Comparison of ENCODE assay signal across 25 mouse cellular contexts in genomic region chr6:127011947-127012535, GRCm38 (mm10). TPM values are rescaled to one million over a fixed set of nuclear protein-coding genes. Genes with fewer than 3 reads are reported as not detected.
A peak's percentile ranks its signal among the peaks of the same experiment; 100 is the strongest.
DNase-seq lines count a peak whose midpoint lies in the region; ATAC-seq and TF ChIP-seq lines count a peak whose summit lies in the region.
"Had no signal": no experiment of that assay in that cellular context is flagged by ENCODE, and none has a peak within 500 bp of the region (broad histone marks: within the 10 kb centered on the region; RNA-seq: fewer than 3 reads in every experiment).

No protein-coding gene starts in this region.

- no peak overlapping the region for H3K4me2 ChIP-seq in midbrain, embryonic 16.5 days (ENCODE audit: low read length)
- no peak overlapping the region for H3K4me2 ChIP-seq in midbrain, postnatal 0 days (ENCODE audit: low read depth, low read length, poor library complexity, severe bottlenecking)
- H3K4me2 ChIP-seq in limb, embryonic 13.5 days (replicated peaks): no peak overlapping the region
- H3K4me2 ChIP-seq in intestine, postnatal 0 days (replicated peaks; ENCODE audit: low read depth): no peak overlapping the region
- H3K4me2 ChIP-seq: embryonic facial prominence, embryonic 13.5 days; forebrain, embryonic 13.5 days; forebrain, embryonic 15.5 days had no signal

- H3K36me3 ChIP-seq in midbrain, embryonic 16.5 days (ENCODE audit: control insufficient read depth, insufficient read depth, low read length): no peaks in the 10 kb centered on the region
- H3K36me3 ChIP-seq in midbrain, postnatal 0 days (ENCODE audit: insufficient read depth, low read length): no peaks in the 10 kb centered on the region
- no peaks in the 10 kb centered on the region for H3K36me3 ChIP-seq in limb, embryonic 13.5 days
- H3K36me3 ChIP-seq in intestine, postnatal 0 days (ENCODE audit: control insufficient read depth, insufficient read depth): no peaks in the 10 kb centered on the region
- H3K36me3 ChIP-seq: embryonic facial prominence, embryonic 13.5 days; forebrain, embryonic 15.5 days had no signal

- TF ChIP-seq CTCF in midbrain, postnatal 0 days (IDR thresholded peaks at IDR 0.05): no peak
- TF ChIP-seq CTCF in brain, embryonic 14.5 days (IDR thresholded peaks at IDR 0.05; ENCODE audit: borderline replicate concordance, extremely low read depth, insufficient read depth, insufficient read length): no peak
- TF ChIP-seq CTCF in intestine, postnatal 0 days (IDR thresholded peaks at IDR 0.05; ENCODE audit: low read depth): no peak

- TF ChIP-seq POLR2A in brain, embryonic 14.5 days (IDR thresholded peaks at IDR 0.05; ENCODE audit: borderline replicate concordance, extremely low read depth, insufficient read depth, insufficient read length, poor library complexity, severe bottlenecking): no peak

- no peaks in the 10 kb centered on the region for H3K4me1 ChIP-seq in midbrain, embryonic 16.5 days (ENCODE audit: control insufficient read depth, insufficient read depth, low read length)
- H3K4me1 ChIP-seq in midbrain, postnatal 0 days (ENCODE audit: insufficient read depth, low read length): no peaks in the 10 kb centered on the region
- H3K4me1 ChIP-seq in limb, embryonic 13.5 days: peaks cover 9% of the 10 kb centered on the region; the same call in 1 of the 2 replicates
- no peaks in the 10 kb centered on the region for H3K4me1 ChIP-seq in intestine, postnatal 0 days (replicated peaks; ENCODE audit: control insufficient read depth, insufficient read depth, low read length)
- H3K4me1 ChIP-seq: embryonic facial prominence, embryonic 13.5 days; forebrain, embryonic 15.5 days had no signal

- DNase-seq in heart, adult 11 months: peak; percentile 81
- DNase-seq in heart, adult 9 months (ENCODE audit: low spot score in 2 of 2): no peak
- DNase-seq in midbrain, postnatal 0 days (ENCODE audit: low spot score): no peak
- peak; percentile 13 for DNase-seq in brain, embryonic 14.5 days (ENCODE audit: low read depth)
- no peak for DNase-seq in urinary bladder, adult 2 months (ENCODE audit: low spot score)
- DNase-seq: adrenal gland, adult 2 months; adrenal gland, postnatal 10 days; adrenal gland, postnatal 25 days; cerebellum, adult 11-12 months; cerebellum, adult 2 months; cerebellum, adult 9-10 months; cerebellum, postnatal 10 days; cerebellum, postnatal 25 days; forebrain, postnatal 0 days had no signal

- H3K27ac ChIP-seq in midbrain, embryonic 16.5 days (ENCODE audit: low read length): no peak overlapping the region
- no peak overlapping the region for H3K27ac ChIP-seq in midbrain, postnatal 0 days (ENCODE audit: low read depth, low read length)
- H3K27ac ChIP-seq in limb, embryonic 13.5 days: no peak overlapping the region
- H3K27ac ChIP-seq in intestine, postnatal 0 days (ENCODE audit: low read depth, low read length): no peak overlapping the region
- H3K27ac ChIP-seq: embryonic facial prominence, embryonic 13.5 days; forebrain, embryonic 13.5 days; forebrain, embryonic 15.5 days had no signal

- no peak overlapping the region for H3K4me3 ChIP-seq in midbrain, embryonic 16.5 days (ENCODE audit: low read depth, low read length)
- H3K4me3 ChIP-seq in midbrain, postnatal 0 days (ENCODE audit: low read depth, low read length): no peak overlapping the region
- no peak overlapping the region for H3K4me3 ChIP-seq in limb, embryonic 13.5 days
- no peak overlapping the region for H3K4me3 ChIP-seq in intestine, postnatal 0 days (ENCODE audit: low read depth, low read length)
- H3K4me3 ChIP-seq: embryonic facial prominence, embryonic 13.5 days; forebrain, embryonic 13.5 days; forebrain, embryonic 15.5 days had no signal

- 0 out of 2 replicates have a peak, but pooled peaks have one; percentile 17 for ATAC-seq in midbrain, embryonic 16.5 days
- no peak for ATAC-seq in midbrain, postnatal 0 days (ENCODE audit: low FRiP score)
- ATAC-seq in limb, embryonic 13.5 days (ENCODE audit: low FRiP score, low read depth): peak; percentile 80
- ATAC-seq in intestine, postnatal 0 days: no peak
- ATAC-seq: forebrain, embryonic 13.5 days; forebrain, embryonic 15.5 days; forebrain, postnatal 0 days had no signal

- H3K9ac ChIP-seq in midbrain, embryonic 16.5 days (ENCODE audit: low read depth, low read length): no peak overlapping the region
- no peak overlapping the region for H3K9ac ChIP-seq in midbrain, postnatal 0 days (replicated peaks; ENCODE audit: low read length, poor library complexity, severe bottlenecking)
- no peak overlapping the region for H3K9ac ChIP-seq in limb, embryonic 13.5 days
- H3K9ac ChIP-seq in intestine, postnatal 0 days (ENCODE audit: low read depth, low read length): no peak overlapping the region
- H3K9ac ChIP-seq: embryonic facial prominence, embryonic 13.5 days; forebrain, embryonic 13.5 days; forebrain, embryonic 15.5 days; forebrain, postnatal 0 days had no signal

- no peaks in the 10 kb centered on the region for H3K9me3 ChIP-seq in midbrain, embryonic 16.5 days (replicated peaks; ENCODE audit: control insufficient read depth, low read length, poor library complexity, severe bottlenecking)
- no peaks in the 10 kb centered on the region for H3K9me3 ChIP-seq in midbrain, postnatal 0 days (ENCODE audit: low read length)
- H3K9me3 ChIP-seq in limb, embryonic 13.5 days: no peaks in the 10 kb centered on the region
- H3K9me3 ChIP-seq in intestine, postnatal 0 days (ENCODE audit: control insufficient read depth): no peaks in the 10 kb centered on the region
- H3K9me3 ChIP-seq: embryonic facial prominence, embryonic 13.5 days; forebrain, embryonic 13.5 days; forebrain, embryonic 15.5 days had no signal

- H3K27me3 ChIP-seq in midbrain, embryonic 16.5 days (ENCODE audit: control insufficient read depth, insufficient read depth, low read depth, low read length): no peaks in the 10 kb centered on the region
- H3K27me3 ChIP-seq in midbrain, postnatal 0 days (ENCODE audit: insufficient read depth, low read length): no peaks in the 10 kb centered on the region
- no peaks in the 10 kb centered on the region for H3K27me3 ChIP-seq in limb, embryonic 13.5 days
- no peaks in the 10 kb centered on the region for H3K27me3 ChIP-seq in intestine, postnatal 0 days (replicated peaks; ENCODE audit: control insufficient read depth, insufficient read depth, low read length)
- H3K27me3 ChIP-seq: embryonic facial prominence, embryonic 13.5 days; forebrain, embryonic 13.5 days; forebrain, embryonic 15.5 days had no signal

- WGBS in midbrain, embryonic 16.5 days: 70% methylated on average over 13 of the region's 13 CpGs
- WGBS in midbrain, postnatal 0 days: 69% methylated on average over 13 of the region's 13 CpGs
- 69% methylated on average over 13 of the region's 13 CpGs for WGBS in limb, embryonic 13.5 days
- WGBS in intestine, postnatal 0 days: 80% methylated on average over 13 of the region's 13 CpGs

RNA-seq across cellular contexts. Expression of gene Fgf6, which starts 3.3 kb away (rescaled TPM):
- polyA plus RNA-seq in midbrain, embryonic 16.5 days (2015; fragmentation: Nextera tagmentation; extraction: Ambion mirVana): not detected in 2 replicates
- not detected in 2 replicates for total RNA-seq in midbrain, postnatal 0 days (2014; rRNA removed)
- polyA plus RNA-seq in midbrain, postnatal 0 days (2015; fragmentation: Nextera tagmentation; extraction: Ambion mirVana): not detected in 2 replicates
- not detected in 2 replicates for polyA plus RNA-seq in brain, embryonic 14.5 days (2012; rRNA removed)
- polyA plus RNA-seq in limb, embryonic 13.5 days (2015; fragmentation: Nextera tagmentation; extraction: Ambion mirVana): 1.4 and 1.5 TPM in 2 replicates
- polyA plus RNA-seq in intestine, postnatal 0 days (2015; fragmentation: Nextera tagmentation; extraction: Ambion mirVana): not detected in 2 replicates
- not detected in 2 replicates for polyA plus RNA-seq in urinary bladder, adult 2 months (2012; rRNA removed)
- total RNA-seq: adrenal gland, adult 2 months; adrenal gland, postnatal 25 days; ES-E14; forebrain, postnatal 0 days; MEL had no signal
- polyA plus RNA-seq: adrenal gland, adult 2 months; C2C12; cerebellum, adult 2 months; cortical plate, adult 2 months; forebrain, embryonic 11.5 days; forebrain, embryonic 13.5 days; forebrain, embryonic 15.5 days; forebrain, postnatal 0 days had no signal

Comparison
In these comparisons a context has a peak if more than half of its experiments do, and no peak if none do; other contexts are left out.
1. DNase-seq: peak in heart, adult 11 months (single experiment) and brain, embryonic 14.5 days (single experiment); none in heart, adult 9 months (0 of 2), midbrain, postnatal 0 days (single experiment) and urinary bladder, adult 2 months (single experiment).
2. ATAC-seq: peak in midbrain, embryonic 16.5 days (single experiment) and limb, embryonic 13.5 days (single experiment); none in midbrain, postnatal 0 days (single experiment) and intestine, postnatal 0 days (single experiment).